Mouse (Mus musculus) induced T-regulatory cell, adult 2 months (primary cell): ENCODE measurements around the gene Acap2.

Experiments used
- DNase-seq: peaks from one replicate; pipeline ENCODE4 v3.0.0-alpha.2; 2012; ENCODE audit warnings: low read depth

The Acap2 gene

GRCm38 (mm10) chr16:31047186-31047898, 153.7 kb downstream of the Acap2 start:
- DNase-seq: no peak

DNA sequence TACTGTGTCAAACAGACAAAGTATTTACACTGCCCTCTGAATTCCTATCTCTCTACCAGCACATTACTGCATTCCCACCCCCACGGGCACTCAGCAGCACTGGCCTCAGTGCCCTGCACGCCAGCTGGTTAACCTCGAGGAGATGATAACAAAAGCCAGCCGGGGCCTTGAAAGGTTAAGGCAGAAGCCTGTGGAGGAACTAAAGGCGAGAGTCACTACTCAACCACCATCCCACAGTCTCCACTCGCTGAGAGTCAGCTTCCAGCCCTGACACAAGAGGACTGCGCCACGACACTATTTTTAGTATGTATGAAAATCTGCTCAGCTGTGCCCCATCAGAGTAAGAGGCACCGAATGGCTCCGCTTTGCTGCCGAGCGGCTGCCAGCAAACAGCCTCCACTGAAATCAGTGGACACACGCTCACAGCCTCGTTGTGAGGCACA, 154.8 kb downstream of the Acap2 start:
- no peak for DNase-seq

DNA sequence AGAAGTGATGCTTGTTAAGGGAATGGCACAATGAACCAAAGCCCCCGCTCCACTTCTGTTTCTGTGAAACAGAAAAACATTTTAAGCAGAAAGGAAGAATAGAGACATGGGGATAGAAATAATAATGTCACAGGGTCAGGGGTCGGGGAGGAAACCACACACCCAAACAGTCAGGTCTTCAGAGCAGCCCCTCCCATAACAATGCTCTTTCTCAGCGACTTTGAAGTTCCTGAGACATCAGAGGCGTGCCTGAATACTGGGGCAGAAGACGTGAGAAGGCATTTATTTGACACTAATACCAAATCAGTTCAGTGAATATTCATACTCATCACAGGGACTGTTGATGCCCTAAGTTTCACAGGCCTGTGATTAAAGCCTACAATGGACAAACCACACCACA, 155.8 kb downstream of the Acap2 start:
- DNase-seq: no peak

DNA sequence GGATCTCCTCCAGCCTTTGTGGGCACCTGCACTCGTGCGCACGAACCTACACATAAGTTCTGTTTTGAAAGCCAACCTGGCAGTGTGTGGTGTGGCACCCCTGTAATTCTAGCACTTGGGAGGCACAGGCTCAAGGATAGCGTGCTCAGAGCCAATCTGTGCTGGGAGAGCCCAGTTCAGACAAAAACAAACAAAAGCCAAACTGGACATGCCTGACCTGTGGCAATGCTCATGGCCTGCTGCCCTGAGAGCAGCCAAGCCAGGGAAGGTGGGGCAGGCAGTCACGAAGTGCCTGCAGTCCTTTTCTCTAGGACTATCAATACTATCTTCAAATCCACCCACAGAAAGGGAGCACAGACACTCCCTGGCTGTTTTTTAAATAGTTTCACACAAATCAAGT, 157.9 kb downstream of the Acap2 start:
- no peak for DNase-seq
